Mouse (Mus musculus): ENCODE data around the gene Gm5089. TPM values are rescaled to one million over a fixed set of nuclear protein-coding genes. Genes with fewer than 3 reads are reported as not detected.

Gm5089 gene
- 0.23 and 0.35 TPM in 2 replicates for polyA plus RNA-seq (2014; fragmentation: Nextera tagmentation; extraction: Ambion mirVana)

DNA sequence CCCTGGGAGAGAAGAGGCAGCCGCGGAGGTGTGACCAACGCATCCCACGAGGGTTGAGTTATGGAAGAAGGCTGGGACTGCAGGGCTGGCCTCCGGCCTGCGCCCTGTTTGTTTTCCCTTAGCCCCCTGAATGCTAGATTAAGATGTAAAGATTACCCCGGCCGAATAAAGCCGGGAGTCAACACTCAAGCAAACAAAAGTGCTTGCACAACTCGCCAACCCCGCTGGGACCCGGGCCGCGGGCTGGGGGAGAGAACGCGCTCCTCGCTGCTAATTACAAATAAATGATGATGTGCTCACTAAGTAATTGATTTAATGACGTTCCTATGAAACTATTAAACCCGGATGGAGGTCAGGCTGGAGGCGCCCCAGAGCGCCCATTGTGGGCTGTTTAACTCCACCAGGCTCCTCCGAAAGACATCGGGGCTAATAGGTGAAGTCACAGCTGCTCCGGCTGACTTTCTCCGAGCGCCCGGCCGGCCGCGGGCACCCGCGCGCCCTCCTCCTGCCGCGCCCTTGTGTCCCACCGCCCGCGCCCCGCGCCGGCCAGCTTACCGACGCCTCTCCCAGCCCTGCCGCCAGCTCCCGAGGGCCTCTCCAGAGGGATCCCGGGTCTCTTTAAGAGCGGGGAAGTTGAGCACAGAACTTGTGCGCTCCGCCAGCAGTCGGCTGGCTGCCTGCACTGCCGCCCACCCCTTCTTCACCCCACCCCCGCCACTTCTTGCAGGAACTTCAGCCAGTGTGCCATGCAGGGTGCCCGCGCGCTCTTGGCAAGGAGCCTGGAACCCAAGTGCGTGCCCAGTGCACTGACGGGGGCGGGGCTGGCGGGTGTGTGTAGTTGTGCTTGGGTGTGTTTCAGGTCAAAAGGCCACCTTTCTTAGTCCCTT is at the start of gene Gm5089:
Gm5089 (minus strand) TSS at position 620 of the 887 bp plus-strand sequence.
- H3K9me3 ChIP-seq (ENCODE audit: control insufficient read depth, low read length) = no peaks in the 10 kb centered on the region
- DNase-seq (ENCODE audit: low spot score) = peak; percentile 63
- WGBS = under 1% methylated on average over 55 of the region's 59 CpGs
- H3K36me3 ChIP-seq (ENCODE audit: control insufficient read depth, insufficient read depth, low read length) = no peaks in the 10 kb centered on the region
- ATAC-seq (ENCODE audit: insufficient read depth, low FRiP score, low TSS enrichment) = 0 out of 2 replicates have a peak, but pooled peaks have one; percentile 1
- peak within 1 kb of the TSS; percentile 73 for H3K4me2 ChIP-seq (ENCODE audit: low read depth)
- H3K4me3 ChIP-seq (ENCODE audit: low read depth, low read length) = peak within 1 kb of the TSS; percentile 37
- peaks cover 23% of the 10 kb centered on the region for H3K4me1 ChIP-seq (ENCODE audit: control insufficient read depth, insufficient read depth, low read length)
- H3K27ac ChIP-seq (ENCODE audit: low read depth, low read length) = peak within 1 kb of the TSS; percentile 62
- peaks cover 44% of the 10 kb centered on the region for H3K27me3 ChIP-seq (ENCODE audit: control insufficient read depth, insufficient read depth, low read length)
- peak within 1 kb of the TSS; percentile 67 for H3K9ac ChIP-seq (ENCODE audit: low read length)

DNA sequence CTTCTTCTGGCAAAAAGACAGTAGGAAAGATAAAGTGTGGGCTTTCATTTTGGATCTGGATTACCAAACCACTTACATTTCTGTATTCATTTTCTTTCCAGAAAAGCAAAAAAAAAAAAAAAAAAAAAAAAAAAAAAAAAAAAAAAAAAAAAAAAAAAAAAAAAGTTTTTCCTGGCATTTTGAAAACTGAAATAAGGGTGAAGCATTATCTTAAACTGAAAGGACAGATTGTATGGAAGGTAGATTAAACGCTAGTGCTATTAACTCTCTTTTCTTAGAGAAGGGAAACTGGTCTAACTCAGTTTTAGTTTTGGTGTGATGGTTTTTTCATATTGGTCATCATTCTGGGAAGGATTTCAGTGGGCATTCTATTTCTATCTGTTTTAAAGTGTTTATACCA is 41.1 kb upstream of the Gm5089 start:
- no peaks in the 10 kb centered on the region for H3K36me3 ChIP-seq (ENCODE audit: control insufficient read depth, insufficient read depth, low read length)
- ATAC-seq (ENCODE audit: insufficient read depth, low FRiP score, low TSS enrichment) = no peak
- H3K4me2 ChIP-seq (ENCODE audit: low read depth) = no peak overlapping the region
- H3K9me3 ChIP-seq (ENCODE audit: control insufficient read depth, low read length) = no peaks in the 10 kb centered on the region
- no peak overlapping the region for H3K4me3 ChIP-seq (ENCODE audit: low read depth, low read length)
- H3K27ac ChIP-seq (ENCODE audit: low read depth, low read length) = no peak overlapping the region
- peaks cover 20% of the 10 kb centered on the region for H3K27me3 ChIP-seq (ENCODE audit: control insufficient read depth, insufficient read depth, low read length)
- 80% methylated on average over 1 of the region's 1 CpGs for WGBS
- H3K4me1 ChIP-seq (ENCODE audit: control insufficient read depth, insufficient read depth, low read length) = no peaks in the 10 kb centered on the region; the same call in 1 of the 2 replicates
- DNase-seq (ENCODE audit: low spot score) = no peak
- no peak overlapping the region for H3K9ac ChIP-seq (ENCODE audit: low read length)

GRCm38 (mm10) chr14:122491521-122491920 is 40.6 kb upstream of the Gm5089 start:
- Histone ChIP-seq H3K27me3 (ENCODE audit: control insufficient read depth, insufficient read depth, low read length) (peaks cover 21% of the 10 kb centered on the region), H3K4me3 (ENCODE audit: low read depth, low read length) (no peak overlapping the region), H3K9ac (ENCODE audit: low read length) (no peak overlapping the region), H3K36me3 (ENCODE audit: control insufficient read depth, insufficient read depth, low read length) (no peaks in the 10 kb centered on the region), H3K4me1 (ENCODE audit: control insufficient read depth, insufficient read depth, low read length) (no peaks in the 10 kb centered on the region; the same call in 1 of the 2 replicates), H3K9me3 (ENCODE audit: control insufficient read depth, low read length) (no peaks in the 10 kb centered on the region), H3K4me2 (ENCODE audit: low read depth) (no peak overlapping the region), H3K27ac (ENCODE audit: low read depth, low read length) (no peak overlapping the region)
- DNase-seq (ENCODE audit: low spot score) (no peak), ATAC-seq (ENCODE audit: insufficient read depth, low FRiP score, low TSS enrichment) (no peak)
- WGBS = 75% methylated on average over 6 of the region's 6 CpGs

GRCm38 (mm10) chr14:122490441-122491328 is 39.8 kb upstream of the Gm5089 start, which contains the start of gene Gm10837:
Gm10837 (plus strand) TSS chr14:122490586.
- ATAC-seq (ENCODE audit: insufficient read depth, low FRiP score, low TSS enrichment) (peak; percentile 83), DNase-seq (ENCODE audit: low spot score) (peak; percentile 65)
- Histone ChIP-seq H3K9me3 (ENCODE audit: control insufficient read depth, low read length) (no peaks in the 10 kb centered on the region), H3K4me3 (ENCODE audit: low read depth, low read length) (peak within 1 kb of the TSS; percentile 27), H3K36me3 (ENCODE audit: control insufficient read depth, insufficient read depth, low read length) (no peaks in the 10 kb centered on the region), H3K4me2 (ENCODE audit: low read depth) (peak within 1 kb of the TSS; percentile 57), H3K4me1 (ENCODE audit: control insufficient read depth, insufficient read depth, low read length) (no peaks in the 10 kb centered on the region; the same call in 1 of the 2 replicates), H3K9ac (ENCODE audit: low read length) (peak within 1 kb of the TSS; percentile 54), H3K27me3 (ENCODE audit: control insufficient read depth, insufficient read depth, low read length) (peaks cover 27% of the 10 kb centered on the region), H3K27ac (ENCODE audit: low read depth, low read length) (peak within 1 kb of the TSS; percentile 64; the same call in 1 of the 2 replicates)
- WGBS = 1% methylated on average over 49 of the region's 51 CpGs

DNA sequence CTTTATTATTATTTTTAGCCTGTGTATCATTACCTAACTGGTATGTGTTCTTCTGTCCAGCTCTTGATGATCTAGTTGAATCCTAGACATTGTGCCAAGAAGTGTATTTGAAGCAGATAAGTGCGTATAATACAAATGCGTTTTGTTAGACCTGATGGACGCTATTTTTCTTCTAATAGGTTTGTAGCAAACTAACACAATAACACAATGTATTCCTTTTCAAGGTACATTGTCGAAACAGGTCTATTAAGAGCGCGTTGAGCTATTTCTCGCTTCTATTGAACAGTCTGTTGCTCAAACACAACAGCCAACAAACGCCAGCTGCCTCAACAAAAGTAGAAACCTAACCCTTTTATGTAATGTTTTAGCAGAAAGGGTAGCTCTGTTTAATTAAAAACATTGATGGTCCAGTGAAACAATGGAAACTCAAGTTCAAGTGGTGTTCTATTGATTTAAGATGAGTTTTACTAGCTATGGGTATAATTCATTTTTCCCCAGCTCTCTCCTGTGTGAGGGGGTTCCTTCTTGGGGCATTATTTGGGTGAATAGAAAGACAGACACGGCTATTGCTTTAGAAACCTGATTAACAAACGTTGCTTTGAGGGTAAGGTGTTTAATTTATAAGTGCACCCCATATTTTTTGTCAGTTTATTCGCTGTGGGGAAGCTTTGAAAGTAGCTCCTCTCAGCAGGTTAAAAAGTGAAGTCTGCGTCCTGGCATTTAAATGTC is 38.9 kb upstream of the Gm5089 start:
- peaks cover 6% of the 10 kb centered on the region for H3K4me1 ChIP-seq (ENCODE audit: control insufficient read depth, insufficient read depth, low read length)
- DNase-seq (ENCODE audit: low spot score) = peak; percentile 34
- H3K27ac ChIP-seq (ENCODE audit: low read depth, low read length) = no peak overlapping the region
- ATAC-seq (ENCODE audit: insufficient read depth, low FRiP score, low TSS enrichment) = peak; percentile 75
- H3K9me3 ChIP-seq (ENCODE audit: control insufficient read depth, low read length) = no peaks in the 10 kb centered on the region
- peak overlapping the region; percentile 57 for H3K4me2 ChIP-seq (ENCODE audit: low read depth)
- H3K36me3 ChIP-seq (ENCODE audit: control insufficient read depth, insufficient read depth, low read length) = no peaks in the 10 kb centered on the region
- WGBS = 3% methylated on average over 12 of the region's 12 CpGs
- no peak overlapping the region for H3K9ac ChIP-seq (ENCODE audit: low read length)
- H3K4me3 ChIP-seq (ENCODE audit: low read depth, low read length) = no peak overlapping the region
- H3K27me3 ChIP-seq (ENCODE audit: control insufficient read depth, insufficient read depth, low read length) = peaks cover 36% of the 10 kb centered on the region

GRCm38 (mm10) chr14:122489041-122489440 is 38.1 kb upstream of the Gm5089 start:
- Histone ChIP-seq H3K4me1 (ENCODE audit: control insufficient read depth, insufficient read depth, low read length) (peaks cover 6% of the 10 kb centered on the region), H3K27me3 (ENCODE audit: control insufficient read depth, insufficient read depth, low read length) (peaks cover 44% of the 10 kb centered on the region), H3K9me3 (ENCODE audit: control insufficient read depth, low read length) (no peaks in the 10 kb centered on the region), H3K4me2 (ENCODE audit: low read depth) (peak overlapping the region; percentile 31; the same call in 1 of the 2 replicates), H3K4me3 (ENCODE audit: low read depth, low read length) (no peak overlapping the region), H3K27ac (ENCODE audit: low read depth, low read length) (no peak overlapping the region), H3K36me3 (ENCODE audit: control insufficient read depth, insufficient read depth, low read length) (no peaks in the 10 kb centered on the region), H3K9ac (ENCODE audit: low read length) (no peak overlapping the region)
- WGBS = under 1% methylated on average over 5 of the region's 5 CpGs
- DNase-seq (ENCODE audit: low spot score) (no peak), ATAC-seq (ENCODE audit: insufficient read depth, low FRiP score, low TSS enrichment) (no peak)

- Histone ChIP-seq H3K4me1 (ENCODE audit: control insufficient read depth, insufficient read depth, low read length) (peaks cover 6% of the 10 kb centered on the region), H3K27me3 (ENCODE audit: control insufficient read depth, insufficient read depth, low read length) (peaks cover 59% of the 10 kb centered on the region), H3K9me3 (ENCODE audit: control insufficient read depth, low read length) (no peaks in the 10 kb centered on the region), H3K9ac (ENCODE audit: low read length) (no peak overlapping the region), H3K27ac (ENCODE audit: low read depth, low read length) (no peak overlapping the region), H3K36me3 (ENCODE audit: control insufficient read depth, insufficient read depth, low read length) (no peaks in the 10 kb centered on the region), H3K4me3 (ENCODE audit: low read depth, low read length) (no peak overlapping the region), H3K4me2 (ENCODE audit: low read depth) (peak overlapping the region; percentile 24; the same call in 1 of the 2 replicates)
- 1% methylated on average over 5 of the region's 5 CpGs for WGBS
- no peak for ATAC-seq (ENCODE audit: insufficient read depth, low FRiP score, low TSS enrichment)
- peak; percentile 44 for DNase-seq (ENCODE audit: low spot score)
These were observed 36.5 kb upstream of the Gm5089 start for GRCm38 (mm10) chr14:122487366-122487765.

- Histone ChIP-seq H3K4me2 (ENCODE audit: low read depth) (no peak overlapping the region), H3K9me3 (ENCODE audit: control insufficient read depth, low read length) (no peaks in the 10 kb centered on the region), H3K9ac (ENCODE audit: low read length) (no peak overlapping the region), H3K4me3 (ENCODE audit: low read depth, low read length) (no peak overlapping the region), H3K27ac (ENCODE audit: low read depth, low read length) (no peak overlapping the region), H3K36me3 (ENCODE audit: control insufficient read depth, insufficient read depth, low read length) (no peaks in the 10 kb centered on the region), H3K4me1 (ENCODE audit: control insufficient read depth, insufficient read depth, low read length) (peaks cover 6% of the 10 kb centered on the region), H3K27me3 (ENCODE audit: control insufficient read depth, insufficient read depth, low read length) (peaks cover 63% of the 10 kb centered on the region)
- ATAC-seq (ENCODE audit: insufficient read depth, low FRiP score, low TSS enrichment) (no peak), DNase-seq (ENCODE audit: low spot score) (no peak)
- 3% methylated on average over 1 of the region's 1 CpGs for WGBS
These were observed 35.7 kb upstream of the Gm5089 start for GRCm38 (mm10) chr14:122486611-122487010.
